Mouse (Mus musculus) hindbrain, embryonic 12.5 days (tissue): ENCODE results near the gene Golph3l. TPM values are rescaled to one million over a fixed set of nuclear protein-coding genes. Genes with fewer than 3 reads are reported as not detected.
"Not testable (repeated sequence)": the region's sequence is repeated elsewhere in the genome, so short reads cannot be mapped to it uniquely, and the experiment has no call there.

Source experiments
- ATAC-seq: fragments of 200-750 bp; cut with Nextera tagmentation; 2 replicates; pipeline ENCODE4 v1.8.0; 2017; ENCODE audit warnings: moderate TSS enrichment; ENCODE audit not compliant: low FRiP score
- H3K27ac ChIP-seq: fragments of 300-500 bp; sonication (generic); 2 replicates; pipeline ENCODE4 v1.5.1; 2016; ENCODE audit warnings: mild to moderate bottlenecking
- H3K27me3 ChIP-seq: fragments of 300-500 bp; sonication (generic); 2 replicates; pipeline ENCODE4 v1.6.1; 2016; ENCODE audit warnings: mild to moderate bottlenecking
- H3K36me3 ChIP-seq: fragments of 300-500 bp; sonication (generic); 2 replicates; pipeline ENCODE4 v1.6.1; 2016; ENCODE audit warnings: mild to moderate bottlenecking
- H3K4me1 ChIP-seq: fragments of 300-500 bp; sonication (generic); 2 replicates; pipeline ENCODE4 v1.6.1; 2016
- H3K4me2 ChIP-seq: fragments of 300-500 bp; sonication (generic); replicated peaks from 2 replicates; pipeline ENCODE4 v1.6.1; 2016; ENCODE audit warnings: mild to moderate bottlenecking
- H3K4me3 ChIP-seq: fragments of 300-500 bp; sonication (generic); 2 replicates; pipeline ENCODE4 v1.5.1; 2016; ENCODE audit warnings: mild to moderate bottlenecking
- H3K9ac ChIP-seq: fragments of 300-500 bp; sonication (generic); 2 replicates; pipeline ENCODE4 v1.6.1; 2016; ENCODE audit warnings: mild to moderate bottlenecking, moderate library complexity
- H3K9me3 ChIP-seq: fragments of 300-500 bp; sonication (generic); replicated peaks from 2 replicates; pipeline ENCODE4 v1.6.1; 2016; ENCODE audit warnings: mild to moderate bottlenecking
- WGBS: fragments of 180-500 bp; shearing (Covaris S2); methylation state at CpG from one replicate; pipeline ENCODE4 v1.1.7; 2016; 5-methylcytosine and 5-hydroxymethylcytosine counted together
- polyA plus RNA-seq: library from polyadenylated mRNA; unstranded; fragments of >200 nt; fragmentation: Nextera tagmentation; extraction: Ambion mirVana; gene quantifications from 2 replicates; pipeline ENCODE4 v1.2.1, GENCODE M21; 2016

Gene Golph3l
- polyA plus RNA-seq, 1 experiment from 2014 or later = 33.7 TPM

- Histone ChIP-seq H3K36me3 (peaks cover 27% of the 10 kb centered on the region; the same call in 1 of the 2 replicates), H3K9ac (no peak overlapping the region)
- ATAC-seq = no peak
Observed at GRCm38 (mm10) chr3:95598734-95599133, 10.0 kb downstream of the Golph3l start.

GRCm38 (mm10) chr3:95601287-95601686 lies 12.6 kb downstream of the Golph3l start:
- ATAC-seq = no peak
- no peaks in the 10 kb centered on the region for H3K4me1 ChIP-seq
- no peaks in the 10 kb centered on the region for H3K27me3 ChIP-seq
- no peak overlapping the region for H3K4me3 ChIP-seq
- no peak overlapping the region for H3K9ac ChIP-seq
- H3K9me3 ChIP-seq = no peaks in the 10 kb centered on the region
- 87% methylated on average over 3 of the region's 3 CpGs for WGBS
- peaks cover 8% of the 10 kb centered on the region; the same call in 1 of the 2 replicates for H3K36me3 ChIP-seq
- H3K4me2 ChIP-seq = no peak overlapping the region
- no peak overlapping the region for H3K27ac ChIP-seq

More at GRCm38 (mm10) chr3:95598734-95599133, 10.0 kb downstream of the Golph3l start:
- Histone ChIP-seq H3K4me2 (no peak overlapping the region), H3K27me3 (no peaks in the 10 kb centered on the region), H3K4me3 (no peak overlapping the region), H3K27ac (no peak overlapping the region), H3K4me1 (no peaks in the 10 kb centered on the region), H3K9me3 (no peaks in the 10 kb centered on the region)

GRCm38 (mm10) chr3:95606096-95606495 lies 17.4 kb downstream of the Golph3l start:
- Histone ChIP-seq H3K4me2 (no peak overlapping the region), H3K9ac (no peak overlapping the region), H3K36me3 (peaks cover 30% of the 10 kb centered on the region), H3K9me3 (no peaks in the 10 kb centered on the region), H3K4me1 (no peaks in the 10 kb centered on the region), H3K27me3 (no peaks in the 10 kb centered on the region), H3K4me3 (no peak overlapping the region), H3K27ac (no peak overlapping the region)
- ATAC-seq = no peak
- WGBS = 88% methylated on average over 3 of the region's 3 CpGs

- ATAC-seq = no peak
- Histone ChIP-seq H3K36me3 (peaks cover 35% of the 10 kb centered on the region), H3K27ac (no peak overlapping the region), H3K4me1 (no peaks in the 10 kb centered on the region), H3K9ac (no peak overlapping the region), H3K4me2 (no peak overlapping the region), H3K27me3 (no peaks in the 10 kb centered on the region), H3K9me3 (no peaks in the 10 kb centered on the region), H3K4me3 (no peak overlapping the region)
- WGBS = 77% methylated on average over 3 of the region's 3 CpGs
Observed at GRCm38 (mm10) chr3:95609195-95609594, 20.5 kb downstream of the Golph3l start.

- Histone ChIP-seq H3K4me1 (no peaks in the 10 kb centered on the region), H3K27ac (no peak overlapping the region), H3K27me3 (no peaks in the 10 kb centered on the region), H3K9me3 (no peaks in the 10 kb centered on the region), H3K4me3 (no peak overlapping the region), H3K36me3 (peaks cover 54% of the 10 kb centered on the region), H3K9ac (no peak overlapping the region), H3K4me2 (no peak overlapping the region)
- no peak for ATAC-seq
- WGBS = 91% methylated on average over 1 of the region's 1 CpGs
Observed at GRCm38 (mm10) chr3:95613996-95614395, 25.3 kb downstream of the Golph3l start.

GRCm38 (mm10) chr3:95618511-95618910 lies 29.8 kb downstream of the Golph3l start:
- H3K36me3 ChIP-seq = peaks cover 51% of the 10 kb centered on the region
- H3K27ac ChIP-seq = no peak overlapping the region
- H3K4me2 ChIP-seq = no peak overlapping the region
- no peak overlapping the region for H3K4me3 ChIP-seq
- peaks cover 1% of the 10 kb centered on the region for H3K4me1 ChIP-seq
- no peak overlapping the region for H3K9ac ChIP-seq
- WGBS = 88% methylated on average over 1 of the region's 1 CpGs
- H3K27me3 ChIP-seq = no peaks in the 10 kb centered on the region
- no peaks in the 10 kb centered on the region for H3K9me3 ChIP-seq
- ATAC-seq = no peak

GRCm38 (mm10) chr3:95621241-95621640 lies 32.5 kb downstream of the Golph3l start:
- 70% methylated on average over 1 of the region's 1 CpGs for WGBS
- H3K9me3 ChIP-seq = no peaks in the 10 kb centered on the region
- peaks cover 38% of the 10 kb centered on the region for H3K36me3 ChIP-seq
- H3K27ac ChIP-seq = no peak overlapping the region
- H3K4me2 ChIP-seq = no peak overlapping the region
- H3K9ac ChIP-seq = no peak overlapping the region
- H3K27me3 ChIP-seq = no peaks in the 10 kb centered on the region
- ATAC-seq = no peak
- peaks cover 13% of the 10 kb centered on the region for H3K4me1 ChIP-seq
- H3K4me3 ChIP-seq = no peak overlapping the region

GRCm38 (mm10) chr3:95622421-95622820 lies 33.7 kb downstream of the Golph3l start:
- Histone ChIP-seq H3K36me3 (peaks cover 34% of the 10 kb centered on the region), H3K4me1 (peaks cover 15% of the 10 kb centered on the region)
- H3K9me3 ChIP-seq, ATAC-seq, H3K4me2 ChIP-seq, H3K9ac ChIP-seq, H3K27me3 ChIP-seq, H3K27ac ChIP-seq, H3K4me3 ChIP-seq: not testable (repeated sequence)
- 94% methylated on average over 20 of the region's 20 CpGs for WGBS

- H3K27ac ChIP-seq = no peak overlapping the region
- ATAC-seq = no peak
- no peak overlapping the region for H3K4me3 ChIP-seq
- H3K9ac ChIP-seq = no peak overlapping the region
- 60% methylated on average over 2 of the region's 2 CpGs for WGBS
- H3K4me2 ChIP-seq = no peak overlapping the region
- H3K9me3 ChIP-seq = no peaks in the 10 kb centered on the region
- H3K36me3 ChIP-seq = peaks cover 34% of the 10 kb centered on the region
- H3K27me3 ChIP-seq = no peaks in the 10 kb centered on the region
- peaks cover 15% of the 10 kb centered on the region for H3K4me1 ChIP-seq
Observed at GRCm38 (mm10) chr3:95623551-95623950, 34.8 kb downstream of the Golph3l start.

GRCm38 (mm10) chr3:95623991-95624515 lies 35.3 kb downstream of the Golph3l start:
- not testable (repeated sequence) for H3K9me3 ChIP-seq, ATAC-seq, H3K27me3 ChIP-seq
- Histone ChIP-seq H3K4me3 (peak overlapping the region; percentile 59), H3K36me3 (peaks cover 36% of the 10 kb centered on the region), H3K4me2 (peak overlapping the region; percentile 51), H3K27ac (peak overlapping the region; percentile 79), H3K4me1 (peaks cover 15% of the 10 kb centered on the region), H3K9ac (peak overlapping the region; percentile 41; the same call in 1 of the 2 replicates)
- 70% methylated on average over 5 of the region's 5 CpGs for WGBS

GRCm38 (mm10) chr3:95624628-95625503 lies 36.1 kb downstream of the Golph3l start, which contains the start of gene Ensa:
Ensa (plus strand) TSS chr3:95624993.
- peak within 1 kb of the TSS; percentile 70 for H3K9ac ChIP-seq
- H3K9me3 ChIP-seq = no peaks in the 10 kb centered on the region
- peaks cover 15% of the 10 kb centered on the region for H3K4me1 ChIP-seq
- ATAC-seq = peak; percentile 99
- peak within 1 kb of the TSS; percentile 80 for H3K4me2 ChIP-seq
- peak within 1 kb of the TSS; percentile 59 for H3K4me3 ChIP-seq
- H3K27ac ChIP-seq = peak within 1 kb of the TSS; percentile 89
- H3K27me3 ChIP-seq = no peaks in the 10 kb centered on the region
- WGBS = under 1% methylated on average over 44 of the region's 44 CpGs
- peaks cover 36% of the 10 kb centered on the region for H3K36me3 ChIP-seq

- no peak overlapping the region for H3K27ac ChIP-seq
- no peak overlapping the region for H3K4me3 ChIP-seq
- no peak overlapping the region for H3K9ac ChIP-seq
- no peaks in the 10 kb centered on the region for H3K9me3 ChIP-seq
- no peak for ATAC-seq
- H3K4me1 ChIP-seq = peaks cover 15% of the 10 kb centered on the region
- peaks cover 55% of the 10 kb centered on the region for H3K36me3 ChIP-seq
- H3K4me2 ChIP-seq = no peak overlapping the region
- 90% methylated on average over 5 of the region's 5 CpGs for WGBS
- no peaks in the 10 kb centered on the region for H3K27me3 ChIP-seq
Observed at GRCm38 (mm10) chr3:95627763-95628162, 39.0 kb downstream of the Golph3l start.
